Mouse (Mus musculus) ES-Bruce4 (cell line): ENCODE measurements around the gene Iqcf1. TPM values are rescaled to one million over a fixed set of nuclear protein-coding genes. Genes with fewer than 3 reads are reported as not detected.

Source experiments
- H3K27ac ChIP-seq: 2 replicates; pipeline ENCODE4 v1.5.1; 2012; ENCODE audit warnings: low read length, inconsistent platforms; ENCODE audit not compliant: insufficient read depth
- H3K27me3 ChIP-seq: 2 replicates; pipeline ENCODE4 v1.6.1; 2012; ENCODE audit warnings: mild to moderate bottlenecking, low read length, inconsistent platforms; ENCODE audit not compliant: control insufficient read depth, poor library complexity, insufficient read depth, severe bottlenecking
- H3K36me3 ChIP-seq: 2 replicates; pipeline ENCODE4 v1.6.1; 2012; ENCODE audit warnings: inconsistent platforms, mild to moderate bottlenecking, low read length, moderate library complexity; ENCODE audit not compliant: control insufficient read depth, poor library complexity, insufficient read depth, severe bottlenecking
- H3K4me1 ChIP-seq: one replicate; pipeline ENCODE4 v1.8.1; 2011; ENCODE audit warnings: low read length; ENCODE audit not compliant: control insufficient read depth, insufficient read depth
- H3K4me3 ChIP-seq: 2 replicates; pipeline ENCODE4 v1.5.1; 2011; ENCODE audit warnings: low read depth, mild to moderate bottlenecking, low read length
- H3K9ac ChIP-seq: 2 replicates; pipeline ENCODE4 v1.6.1; 2012; ENCODE audit warnings: low read depth, mild to moderate bottlenecking, inconsistent platforms; ENCODE audit not compliant: poor library complexity, severe bottlenecking
- H3K9me3 ChIP-seq: replicated peaks from 2 replicates; pipeline ENCODE4 v1.6.1; 2012; ENCODE audit warnings: mild to moderate bottlenecking, low read length, inconsistent platforms; ENCODE audit not compliant: control insufficient read depth, poor library complexity, insufficient read depth, severe bottlenecking
- CTCF ChIP-seq: IDR thresholded peaks from one replicate; pipeline ENCODE4 v1.8.1; 2011; ENCODE audit warnings: low read depth, low read length
- EP300 ChIP-seq: IDR thresholded peaks from 2 replicates; pipeline ENCODE4 v1.6.1; 2011; ENCODE audit warnings: low read depth, low read length; ENCODE audit not compliant: insufficient read depth
- POLR2A ChIP-seq: IDR thresholded peaks from one replicate; pipeline ENCODE4 v1.8.1; 2011; ENCODE audit warnings: low read length; ENCODE audit not compliant: insufficient read depth
- polyA plus RNA-seq: library from polyadenylated mRNA; stranded (reverse); fragments of >200 nt; gene quantifications from 2 replicates; pipeline ENCODE4 v1.2.4, GENCODE M21; 2011; ENCODE audit warnings: low read depth; ENCODE audit not compliant: missing spikeins, insufficient read depth, insufficient read length

Iqcf1 gene
- polyA plus RNA-seq, 1 experiment = not detected

- peak overlapping the region; percentile 96 for H3K4me3 ChIP-seq
- no peaks in the 10 kb centered on the region for H3K9me3 ChIP-seq
- no peaks in the 10 kb centered on the region for H3K27me3 ChIP-seq
- H3K4me1 ChIP-seq = peaks cover 2% of the 10 kb centered on the region
- H3K27ac ChIP-seq = no peak overlapping the region
- TF ChIP-seq CTCF (no peak), EP300 (no peak), POLR2A (no peak)
- peaks cover 8% of the 10 kb centered on the region for H3K36me3 ChIP-seq
- H3K9ac ChIP-seq = peak overlapping the region; percentile 86
Observed at GRCm38 (mm10) chr9:106477649-106478048, 22.1 kb upstream of the Iqcf1 start.

GRCm38 (mm10) chr9:106478101-106478500, 21.7 kb upstream of the Iqcf1 start:
- TF ChIP-seq POLR2A = no peak
- no peak for TF ChIP-seq CTCF
- no peak for TF ChIP-seq EP300
- no peak overlapping the region for H3K27ac ChIP-seq
- H3K4me3 ChIP-seq = peak overlapping the region; percentile 96
- H3K9ac ChIP-seq = peak overlapping the region; percentile 86
- peaks cover 2% of the 10 kb centered on the region for H3K4me1 ChIP-seq
- H3K27me3 ChIP-seq = no peaks in the 10 kb centered on the region
- peaks cover 8% of the 10 kb centered on the region for H3K36me3 ChIP-seq
- no peaks in the 10 kb centered on the region for H3K9me3 ChIP-seq

- Histone ChIP-seq H3K9ac (no peak overlapping the region), H3K27me3 (no peaks in the 10 kb centered on the region), H3K9me3 (no peaks in the 10 kb centered on the region), H3K27ac (no peak overlapping the region), H3K36me3 (peaks cover 8% of the 10 kb centered on the region), H3K4me1 (peaks cover 3% of the 10 kb centered on the region), H3K4me3 (no peak overlapping the region)
- TF ChIP-seq CTCF = no peak
- TF ChIP-seq POLR2A = no peak
- no peak for TF ChIP-seq EP300
Observed at GRCm38 (mm10) chr9:106480541-106480940, 19.2 kb upstream of the Iqcf1 start.

- Histone ChIP-seq H3K9me3 (no peaks in the 10 kb centered on the region), H3K4me3 (no peak overlapping the region), H3K27ac (no peak overlapping the region), H3K9ac (no peak overlapping the region), H3K4me1 (peaks cover 3% of the 10 kb centered on the region), H3K27me3 (no peaks in the 10 kb centered on the region), H3K36me3 (peaks cover 8% of the 10 kb centered on the region)
- TF ChIP-seq EP300 (no peak), CTCF (no peak), POLR2A (no peak)
Observed at GRCm38 (mm10) chr9:106481075-106481474, 18.7 kb upstream of the Iqcf1 start.

GRCm38 (mm10) chr9:106481676-106482075, 18.1 kb upstream of the Iqcf1 start:
- Histone ChIP-seq H3K4me3 (no peak overlapping the region), H3K9me3 (no peaks in the 10 kb centered on the region), H3K9ac (no peak overlapping the region), H3K4me1 (peaks cover 3% of the 10 kb centered on the region), H3K27me3 (no peaks in the 10 kb centered on the region), H3K36me3 (peaks cover 8% of the 10 kb centered on the region), H3K27ac (no peak overlapping the region)
- no peak for TF ChIP-seq POLR2A
- TF ChIP-seq CTCF = no peak
- TF ChIP-seq EP300 = no peak

- Histone ChIP-seq H3K9me3 (no peaks in the 10 kb centered on the region), H3K9ac (no peak overlapping the region)
Observed at GRCm38 (mm10) chr9:106482578-106483115, 17.1 kb upstream of the Iqcf1 start.

More at GRCm38 (mm10) chr9:106482578-106483115, 17.1 kb upstream of the Iqcf1 start:
- H3K27ac ChIP-seq = no peak overlapping the region
- TF ChIP-seq CTCF (no peak), POLR2A (no peak), EP300 (no peak)
- H3K36me3 ChIP-seq = peaks cover 8% of the 10 kb centered on the region
- H3K27me3 ChIP-seq = no peaks in the 10 kb centered on the region
- peaks cover 3% of the 10 kb centered on the region for H3K4me1 ChIP-seq
- H3K4me3 ChIP-seq = no peak overlapping the region
